Mouse (Mus musculus): ENCODE measurements around the gene Unc13a. TPM values are rescaled to one million over a fixed set of nuclear protein-coding genes. Genes with fewer than 3 reads are reported as not detected.

The Unc13a gene
- polyA plus RNA-seq, 1 experiment from 2014 or later, result 2.2 TPM

- Histone ChIP-seq H3K9me3 (peaks cover 3% of the 10 kb centered on the region; the same call in 1 of the 2 replicates), H3K36me3 (replicated peaks) (no peaks in the 10 kb centered on the region), H3K4me1 (peaks cover 49% of the 10 kb centered on the region), H3K27ac (replicated peaks) (no peak overlapping the region), H3K4me3 (no peak overlapping the region), H3K27me3 (replicated peaks; ENCODE audit: low read depth, poor library complexity, severe bottlenecking) (peaks cover 100% of the 10 kb centered on the region)
- no peak for DNase-seq (ENCODE audit: low spot score)
- 64% methylated on average over 12 of the region's 12 CpGs for WGBS
Observed at GRCm38 (mm10) chr8:71682832-71683231, 11.3 kb upstream of the Unc13a start.

GRCm38 (mm10) chr8:71681369-71681915 is 9.9 kb upstream of the Unc13a start:
- DNase-seq (ENCODE audit: low spot score), result peak; percentile 50
- WGBS, result 3% methylated on average over 18 of the region's 18 CpGs

GRCm38 (mm10) chr8:71680471-71680870 is 8.9 kb upstream of the Unc13a start:
- WGBS, result 4% methylated on average over 21 of the region's 21 CpGs
- Histone ChIP-seq H3K4me3 (peak overlapping the region; percentile 52), H3K4me1 (peaks cover 39% of the 10 kb centered on the region), H3K9me3 (peaks cover 3% of the 10 kb centered on the region; the same call in 1 of the 2 replicates), H3K27ac (replicated peaks) (no peak overlapping the region), H3K27me3 (replicated peaks; ENCODE audit: low read depth, poor library complexity, severe bottlenecking) (peaks cover 100% of the 10 kb centered on the region), H3K36me3 (replicated peaks) (no peaks in the 10 kb centered on the region)
- peak; percentile 49 for DNase-seq (ENCODE audit: low spot score)

More at GRCm38 (mm10) chr8:71681369-71681915, 9.9 kb upstream of the Unc13a start:
- peaks cover 3% of the 10 kb centered on the region; the same call in 1 of the 2 replicates for H3K9me3 ChIP-seq
- no peak overlapping the region for H3K4me3 ChIP-seq
- no peak overlapping the region for H3K27ac ChIP-seq (replicated peaks)
- peaks cover 39% of the 10 kb centered on the region for H3K4me1 ChIP-seq
- peaks cover 100% of the 10 kb centered on the region for H3K27me3 ChIP-seq (replicated peaks; ENCODE audit: low read depth, poor library complexity, severe bottlenecking)
- H3K36me3 ChIP-seq (replicated peaks), result no peaks in the 10 kb centered on the region

GRCm38 (mm10) chr8:71679550-71680168 is 8.1 kb upstream of the Unc13a start:
- Histone ChIP-seq H3K4me1 (peaks cover 39% of the 10 kb centered on the region), H3K27me3 (replicated peaks; ENCODE audit: low read depth, poor library complexity, severe bottlenecking) (peaks cover 99% of the 10 kb centered on the region), H3K36me3 (replicated peaks) (no peaks in the 10 kb centered on the region), H3K27ac (replicated peaks) (no peak overlapping the region), H3K9me3 (peaks cover 3% of the 10 kb centered on the region; the same call in 1 of the 2 replicates), H3K4me3 (peak overlapping the region; percentile 52)
- peak; percentile 48 for DNase-seq (ENCODE audit: low spot score)
- WGBS, result under 1% methylated on average over 46 of the region's 46 CpGs

GRCm38 (mm10) chr8:71679116-71679515 is 7.6 kb upstream of the Unc13a start:
- H3K27ac ChIP-seq (replicated peaks), result no peak overlapping the region
- WGBS, result 9% methylated on average over 16 of the region's 16 CpGs
- DNase-seq (ENCODE audit: low spot score), result no peak
- H3K4me3 ChIP-seq, result peak overlapping the region; percentile 52
- H3K36me3 ChIP-seq (replicated peaks), result no peaks in the 10 kb centered on the region
- peaks cover 39% of the 10 kb centered on the region for H3K4me1 ChIP-seq
- peaks cover 3% of the 10 kb centered on the region; the same call in 1 of the 2 replicates for H3K9me3 ChIP-seq
- peaks cover 94% of the 10 kb centered on the region for H3K27me3 ChIP-seq (replicated peaks; ENCODE audit: low read depth, poor library complexity, severe bottlenecking)

- H3K27ac ChIP-seq (replicated peaks), result no peak overlapping the region
- H3K27me3 ChIP-seq (replicated peaks; ENCODE audit: low read depth, poor library complexity, severe bottlenecking), result peaks cover 87% of the 10 kb centered on the region
- H3K9me3 ChIP-seq, result peaks cover 3% of the 10 kb centered on the region; the same call in 1 of the 2 replicates
- peaks cover 39% of the 10 kb centered on the region for H3K4me1 ChIP-seq
- H3K4me3 ChIP-seq, result 0 out of 2 replicates have a peak overlapping the region, but pooled peaks have one; percentile 2
- no peak for DNase-seq (ENCODE audit: low spot score)
- WGBS, result 55% methylated on average over 4 of the region's 4 CpGs
- H3K36me3 ChIP-seq (replicated peaks), result no peaks in the 10 kb centered on the region
Observed at GRCm38 (mm10) chr8:71678216-71678615, 6.7 kb upstream of the Unc13a start.

GRCm38 (mm10) chr8:71677555-71677954 is 6.0 kb upstream of the Unc13a start:
- H3K4me3 ChIP-seq, result 0 out of 2 replicates have a peak overlapping the region, but pooled peaks have one; percentile 2
- no peak overlapping the region for H3K27ac ChIP-seq (replicated peaks)
- H3K36me3 ChIP-seq (replicated peaks), result no peaks in the 10 kb centered on the region
- H3K4me1 ChIP-seq, result peaks cover 39% of the 10 kb centered on the region
- H3K9me3 ChIP-seq, result peaks cover 3% of the 10 kb centered on the region; the same call in 1 of the 2 replicates
- peaks cover 87% of the 10 kb centered on the region for H3K27me3 ChIP-seq (replicated peaks; ENCODE audit: low read depth, poor library complexity, severe bottlenecking)
- no peak for DNase-seq (ENCODE audit: low spot score)

- H3K9me3 ChIP-seq, result peaks cover 3% of the 10 kb centered on the region; the same call in 1 of the 2 replicates
- H3K4me3 ChIP-seq, result peak overlapping the region; percentile 77
- peaks cover 83% of the 10 kb centered on the region for H3K27me3 ChIP-seq (replicated peaks; ENCODE audit: low read depth, poor library complexity, severe bottlenecking)
- no peak for DNase-seq (ENCODE audit: low spot score)
- H3K4me1 ChIP-seq, result peaks cover 44% of the 10 kb centered on the region
- no peaks in the 10 kb centered on the region for H3K36me3 ChIP-seq (replicated peaks)
- WGBS, result 50% methylated on average over 9 of the region's 9 CpGs
- no peak overlapping the region for H3K27ac ChIP-seq (replicated peaks)
Observed at GRCm38 (mm10) chr8:71676803-71677202, 5.2 kb upstream of the Unc13a start.

GRCm38 (mm10) chr8:71676020-71676741 is 4.6 kb upstream of the Unc13a start, which contains the start of gene Jak3:
Jak3 (plus strand) TSS chr8:71676296.
- Histone ChIP-seq H3K4me1 (peaks cover 44% of the 10 kb centered on the region), H3K27me3 (replicated peaks; ENCODE audit: low read depth, poor library complexity, severe bottlenecking) (peaks cover 81% of the 10 kb centered on the region), H3K27ac (replicated peaks) (peak within 1 kb of the TSS; percentile 86), H3K9me3 (peaks cover 3% of the 10 kb centered on the region; the same call in 1 of the 2 replicates), H3K36me3 (replicated peaks) (no peaks in the 10 kb centered on the region), H3K4me3 (peak within 1 kb of the TSS; percentile 77)
- DNase-seq (ENCODE audit: low spot score), result peak; percentile 73
- whole genome bisulfite sequencing, result 2% methylated on average over 40 of the region's 40 CpGs

GRCm38 (mm10) chr8:71675456-71676019 is 4.0 kb upstream of the Unc13a start:
- 26% methylated on average over 9 of the region's 9 CpGs for whole genome bisulfite sequencing
- H3K4me3 ChIP-seq, result peak overlapping the region; percentile 77

GRCm38 (mm10) chr8:71674071-71674470 is 2.5 kb upstream of the Unc13a start:
- no peak for DNase-seq (ENCODE audit: low spot score)
- Histone ChIP-seq H3K27me3 (replicated peaks; ENCODE audit: low read depth, poor library complexity, severe bottlenecking) (peaks cover 81% of the 10 kb centered on the region), H3K36me3 (replicated peaks) (no peaks in the 10 kb centered on the region), H3K4me3 (no peak overlapping the region), H3K27ac (replicated peaks) (no peak overlapping the region), H3K9me3 (peaks cover 3% of the 10 kb centered on the region; the same call in 1 of the 2 replicates), H3K4me1 (peaks cover 41% of the 10 kb centered on the region)
- WGBS, result 79% methylated on average over 2 of the region's 2 CpGs

More at GRCm38 (mm10) chr8:71675456-71676019, 4.0 kb upstream of the Unc13a start:
- H3K27ac ChIP-seq (replicated peaks), result no peak overlapping the region
- H3K4me1 ChIP-seq, result peaks cover 46% of the 10 kb centered on the region
- DNase-seq (ENCODE audit: low spot score), result no peak
- peaks cover 81% of the 10 kb centered on the region for H3K27me3 ChIP-seq (replicated peaks; ENCODE audit: low read depth, poor library complexity, severe bottlenecking)
- peaks cover 3% of the 10 kb centered on the region; the same call in 1 of the 2 replicates for H3K9me3 ChIP-seq
- H3K36me3 ChIP-seq (replicated peaks), result no peaks in the 10 kb centered on the region

GRCm38 (mm10) chr8:71672168-71672735 is 695 bp upstream of the Unc13a start:
- H3K4me3 ChIP-seq, result peak overlapping the region; percentile 65
- peak overlapping the region; percentile 69; the same call in 1 of the 2 replicates for H3K27ac ChIP-seq (replicated peaks)
- peaks cover 57% of the 10 kb centered on the region for H3K4me1 ChIP-seq
- 62% methylated on average over 6 of the region's 6 CpGs for WGBS
- H3K36me3 ChIP-seq (replicated peaks), result no peaks in the 10 kb centered on the region
- DNase-seq (ENCODE audit: low spot score), result no peak
- peaks cover 81% of the 10 kb centered on the region for H3K27me3 ChIP-seq (replicated peaks; ENCODE audit: low read depth, poor library complexity, severe bottlenecking)
- no peaks in the 10 kb centered on the region for H3K9me3 ChIP-seq
